Mouse (Mus musculus) heart, embryonic 13.5 days (tissue): Measurements from ENCODE around the gene Atp12a. TPM values are rescaled to one million over a fixed set of nuclear protein-coding genes. Genes with fewer than 3 reads are reported as not detected.

ENCODE experiments used
- ATAC-seq: fragments of 200-750 bp; cut with Nextera tagmentation; 2 replicates; pipeline ENCODE4 v1.8.0; 2017; ENCODE audit warnings: moderate TSS enrichment; ENCODE audit not compliant: insufficient number of reproducible peaks, low FRiP score, low TSS enrichment; ENCODE audit errors: extremely low read depth
- H3K27ac ChIP-seq: fragments of 300-500 bp; sonication (generic); replicated peaks from 2 replicates; pipeline ENCODE4 v1.5.1; 2015; ENCODE audit warnings: moderate library complexity, mild to moderate bottlenecking, inconsistent platforms
- H3K27me3 ChIP-seq: fragments of 300-500 bp; sonication (generic); replicated peaks from 2 replicates; pipeline ENCODE4 v1.6.1; 2015; ENCODE audit warnings: mild to moderate bottlenecking, inconsistent platforms
- H3K36me3 ChIP-seq: fragments of 300-500 bp; sonication (generic); 2 replicates; pipeline ENCODE4 v1.6.1; 2015; ENCODE audit warnings: mild to moderate bottlenecking, inconsistent platforms
- H3K4me1 ChIP-seq: fragments of 300-500 bp; sonication (generic); 2 replicates; pipeline ENCODE4 v1.6.1; 2015; ENCODE audit warnings: inconsistent platforms
- H3K4me2 ChIP-seq: fragments of 300-500 bp; sonication (generic); 2 replicates; pipeline ENCODE4 v1.6.1; 2015; ENCODE audit warnings: inconsistent platforms, mild to moderate bottlenecking, moderate library complexity
- H3K4me3 ChIP-seq: fragments of 300-500 bp; sonication (generic); 2 replicates; pipeline ENCODE4 v1.5.1; 2015; ENCODE audit warnings: moderate library complexity, mild to moderate bottlenecking, inconsistent platforms
- H3K9ac ChIP-seq: fragments of 300-500 bp; sonication (generic); 2 replicates; pipeline ENCODE4 v1.6.1; 2015; ENCODE audit warnings: inconsistent platforms, mild to moderate bottlenecking, moderate library complexity
- H3K9me3 ChIP-seq: fragments of 300-500 bp; sonication (generic); 2 replicates; pipeline ENCODE4 v1.6.1; 2016; ENCODE audit warnings: inconsistent platforms
- WGBS: fragments of 180-500 bp; shearing (Covaris S2); methylation state at CpG from one replicate; pipeline ENCODE4 v1.1.7; 2015; ENCODE audit warnings: mixed read lengths; 5-methylcytosine and 5-hydroxymethylcytosine counted together
- polyA plus RNA-seq: library from polyadenylated mRNA; unstranded; fragments of >200 nt; fragmentation: Nextera tagmentation; extraction: Ambion mirVana; gene quantifications from 2 replicates; pipeline ENCODE4 v1.2.1, GENCODE M21; 2015

Gene Atp12a
- polyA plus RNA-seq, 1 experiment from 2014 or later, result 0.04 TPM

GRCm38 (mm10) chr14:56349541-56349940 lies 15.3 kb upstream of the Atp12a start:
- ATAC-seq, result no peak
- 86% methylated on average over 2 of the region's 2 CpGs for WGBS

GRCm38 (mm10) chr14:56351959-56352660 lies 12.8 kb upstream of the Atp12a start:
- ATAC-seq, result no peak
- WGBS, result 20% methylated on average over 17 of the region's 17 CpGs
- Histone ChIP-seq H3K4me2 (no peak overlapping the region), H3K27ac (no peak overlapping the region), H3K27me3 (0 out of 2 replicates have a peak, but pooled peaks cover 9% of the 10 kb centered on the region), H3K36me3 (no peaks in the 10 kb centered on the region), H3K9ac (no peak overlapping the region), H3K4me1 (peaks cover 7% of the 10 kb centered on the region), H3K4me3 (no peak overlapping the region), H3K9me3 (no peaks in the 10 kb centered on the region)

More at GRCm38 (mm10) chr14:56349541-56349940, 15.3 kb upstream of the Atp12a start:
- Histone ChIP-seq H3K36me3 (no peaks in the 10 kb centered on the region), H3K4me1 (peaks cover 7% of the 10 kb centered on the region), H3K4me2 (no peak overlapping the region), H3K27me3 (0 out of 2 replicates have a peak, but pooled peaks cover 9% of the 10 kb centered on the region), H3K27ac (no peak overlapping the region), H3K9me3 (no peaks in the 10 kb centered on the region), H3K4me3 (no peak overlapping the region), H3K9ac (no peak overlapping the region)

- 45% methylated on average over 3 of the region's 3 CpGs for WGBS
Measured at GRCm38 (mm10) chr14:56354803-56355202, 10.1 kb upstream of the Atp12a start.

GRCm38 (mm10) chr14:56355396-56355795 lies 9.5 kb upstream of the Atp12a start:
- Histone ChIP-seq H3K36me3 (no peaks in the 10 kb centered on the region), H3K27me3 (0 out of 2 replicates have a peak, but pooled peaks cover 13% of the 10 kb centered on the region), H3K4me1 (peaks cover 7% of the 10 kb centered on the region), H3K4me2 (no peak overlapping the region), H3K9me3 (no peaks in the 10 kb centered on the region), H3K27ac (no peak overlapping the region), H3K9ac (no peak overlapping the region), H3K4me3 (no peak overlapping the region)
- 53% methylated on average over 8 of the region's 8 CpGs for WGBS
- ATAC-seq, result no peak

More at GRCm38 (mm10) chr14:56354803-56355202, 10.1 kb upstream of the Atp12a start:
- no peaks in the 10 kb centered on the region for H3K9me3 ChIP-seq
- H3K9ac ChIP-seq, result no peak overlapping the region
- peaks cover 7% of the 10 kb centered on the region for H3K4me1 ChIP-seq
- no peak overlapping the region for H3K27ac ChIP-seq
- ATAC-seq, result no peak
- 0 out of 2 replicates have a peak, but pooled peaks cover 15% of the 10 kb centered on the region for H3K27me3 ChIP-seq
- no peak overlapping the region for H3K4me3 ChIP-seq
- H3K4me2 ChIP-seq, result no peak overlapping the region
- H3K36me3 ChIP-seq, result no peaks in the 10 kb centered on the region

GRCm38 (mm10) chr14:56356196-56356595 lies 8.7 kb upstream of the Atp12a start:
- no peak overlapping the region for H3K4me3 ChIP-seq
- H3K27me3 ChIP-seq, result 0 out of 2 replicates have a peak, but pooled peaks cover 12% of the 10 kb centered on the region
- H3K9ac ChIP-seq, result no peak overlapping the region
- H3K9me3 ChIP-seq, result no peaks in the 10 kb centered on the region
- 80% methylated on average over 6 of the region's 6 CpGs for WGBS
- H3K36me3 ChIP-seq, result no peaks in the 10 kb centered on the region
- H3K4me1 ChIP-seq, result peaks cover 7% of the 10 kb centered on the region
- H3K4me2 ChIP-seq, result no peak overlapping the region
- no peak for ATAC-seq
- H3K27ac ChIP-seq, result no peak overlapping the region

GRCm38 (mm10) chr14:56358422-56358821 lies 6.4 kb upstream of the Atp12a start:
- H3K27me3 ChIP-seq, result peaks cover 28% of the 10 kb centered on the region
- H3K4me2 ChIP-seq, result no peak overlapping the region
- no peaks in the 10 kb centered on the region for H3K9me3 ChIP-seq
- no peak overlapping the region for H3K27ac ChIP-seq
- H3K4me3 ChIP-seq, result no peak overlapping the region
- no peaks in the 10 kb centered on the region for H3K36me3 ChIP-seq
- H3K4me1 ChIP-seq, result no peaks in the 10 kb centered on the region
- no peak for ATAC-seq
- WGBS, result 75% methylated on average over 7 of the region's 7 CpGs
- H3K9ac ChIP-seq, result no peak overlapping the region

GRCm38 (mm10) chr14:56359131-56359530 lies 5.7 kb upstream of the Atp12a start:
- Histone ChIP-seq H3K27me3 (peaks cover 31% of the 10 kb centered on the region), H3K4me3 (no peak overlapping the region), H3K4me2 (no peak overlapping the region), H3K4me1 (no peaks in the 10 kb centered on the region), H3K9ac (no peak overlapping the region), H3K36me3 (no peaks in the 10 kb centered on the region), H3K27ac (no peak overlapping the region), H3K9me3 (no peaks in the 10 kb centered on the region)
- ATAC-seq, result no peak
- 55% methylated on average over 6 of the region's 6 CpGs for WGBS

- H3K9ac ChIP-seq, result no peak overlapping the region
- peaks cover 71% of the 10 kb centered on the region for H3K27me3 ChIP-seq
- H3K9me3 ChIP-seq, result no peaks in the 10 kb centered on the region
- peak overlapping the region; percentile 75 for H3K4me2 ChIP-seq
- H3K27ac ChIP-seq, result no peak overlapping the region
- 21% methylated on average over 8 of the region's 8 CpGs for WGBS
- H3K36me3 ChIP-seq, result no peaks in the 10 kb centered on the region
- peaks cover 18% of the 10 kb centered on the region for H3K4me1 ChIP-seq
- no peak for ATAC-seq
- peak overlapping the region; percentile 51 for H3K4me3 ChIP-seq
Measured at GRCm38 (mm10) chr14:56365292-56365691, 424 bp downstream of the Atp12a start.

GRCm38 (mm10) chr14:56366712-56367111 lies 1.8 kb downstream of the Atp12a start:
- no peak for ATAC-seq
- Histone ChIP-seq H3K4me2 (peak overlapping the region; percentile 24), H3K27ac (no peak overlapping the region), H3K9ac (no peak overlapping the region), H3K4me3 (no peak overlapping the region), H3K9me3 (no peaks in the 10 kb centered on the region), H3K36me3 (no peaks in the 10 kb centered on the region), H3K4me1 (peaks cover 18% of the 10 kb centered on the region), H3K27me3 (peaks cover 80% of the 10 kb centered on the region)
- 22% methylated on average over 15 of the region's 15 CpGs for WGBS

GRCm38 (mm10) chr14:56368834-56369233 lies 4.0 kb downstream of the Atp12a start:
- H3K27me3 ChIP-seq, result peaks cover 67% of the 10 kb centered on the region

GRCm38 (mm10) chr14:56375731-56376130 lies 10.9 kb downstream of the Atp12a start:
- Histone ChIP-seq H3K27me3 (peaks cover 15% of the 10 kb centered on the region), H3K4me2 (no peak overlapping the region), H3K4me1 (peaks cover 8% of the 10 kb centered on the region), H3K9ac (no peak overlapping the region), H3K4me3 (no peak overlapping the region), H3K27ac (no peak overlapping the region), H3K9me3 (no peaks in the 10 kb centered on the region), H3K36me3 (no peaks in the 10 kb centered on the region)
- WGBS, result 4% methylated on average over 6 of the region's 6 CpGs
- no peak for ATAC-seq

More at GRCm38 (mm10) chr14:56368834-56369233, 4.0 kb downstream of the Atp12a start:
- Histone ChIP-seq H3K4me1 (peaks cover 18% of the 10 kb centered on the region), H3K9ac (no peak overlapping the region), H3K9me3 (no peaks in the 10 kb centered on the region), H3K36me3 (no peaks in the 10 kb centered on the region), H3K27ac (no peak overlapping the region), H3K4me2 (no peak overlapping the region), H3K4me3 (no peak overlapping the region)
- no peak for ATAC-seq
- 51% methylated on average over 3 of the region's 3 CpGs for WGBS

- Histone ChIP-seq H3K9ac (no peak overlapping the region), H3K4me3 (no peak overlapping the region), H3K27ac (no peak overlapping the region), H3K4me1 (peaks cover 8% of the 10 kb centered on the region), H3K4me2 (no peak overlapping the region), H3K9me3 (no peaks in the 10 kb centered on the region), H3K27me3 (no peaks in the 10 kb centered on the region), H3K36me3 (no peaks in the 10 kb centered on the region)
- no peak for ATAC-seq
Measured at GRCm38 (mm10) chr14:56377745-56378144, 12.9 kb downstream of the Atp12a start.
